In the genomic region with DNA sequence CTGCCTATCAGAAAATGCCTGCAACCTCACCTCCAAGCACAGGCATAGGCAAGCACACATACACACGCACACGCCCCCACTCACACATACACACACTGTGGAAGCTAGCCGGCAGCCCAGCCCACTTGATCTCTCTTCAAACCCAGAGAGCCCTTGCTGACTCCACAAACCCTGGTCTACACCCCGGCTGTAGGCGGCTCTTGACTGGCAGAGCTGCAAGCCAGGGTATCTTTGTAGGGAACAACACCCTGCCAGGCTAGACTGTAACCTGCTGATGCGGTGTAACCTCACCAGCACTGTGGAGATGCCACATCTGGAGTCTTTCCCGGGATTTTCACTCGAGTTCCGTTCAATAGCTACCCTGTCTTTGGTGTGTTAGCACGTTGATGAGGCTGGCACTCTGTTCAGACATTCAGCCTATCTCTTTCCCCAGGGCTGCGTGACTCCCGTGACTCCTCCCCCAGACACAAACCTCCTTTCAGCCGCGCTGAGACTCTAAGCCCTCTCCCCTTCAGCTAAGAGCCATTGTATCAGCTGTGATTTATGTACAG, we compare ENCODE assay signal across 8 mouse cellular contexts.
A peak's percentile ranks its signal among the peaks of the same experiment; 100 is the strongest.
DNase-seq lines count a peak whose midpoint lies in the region; ATAC-seq lines count a peak whose summit lies in the region.

No protein-coding gene starts in this region.

- no peaks in the 10 kb centered on the region for H3K9me3 ChIP-seq in kidney, embryonic 16.5 days (ENCODE audit: low read length)
- no peaks in the 10 kb centered on the region for H3K9me3 ChIP-seq in forebrain, embryonic 12.5 days
- no peaks in the 10 kb centered on the region for H3K9me3 ChIP-seq in hindbrain, embryonic 16.5 days (ENCODE audit: control insufficient read depth, low read length)
- no peaks in the 10 kb centered on the region for H3K9me3 ChIP-seq in limb, embryonic 15.5 days

- H3K36me3 ChIP-seq in kidney, embryonic 16.5 days (ENCODE audit: insufficient read depth, low read length), result no peaks in the 10 kb centered on the region
- no peaks in the 10 kb centered on the region for H3K36me3 ChIP-seq in forebrain, embryonic 12.5 days (replicated peaks)
- no peaks in the 10 kb centered on the region for H3K36me3 ChIP-seq in hindbrain, embryonic 16.5 days (ENCODE audit: control insufficient read depth, insufficient read depth, low read length)
- H3K36me3 ChIP-seq in limb, embryonic 15.5 days, result no peaks in the 10 kb centered on the region

- WGBS in kidney, embryonic 16.5 days, result 16% methylated on average over 14 of the region's 14 CpGs
- 4% methylated on average over 14 of the region's 14 CpGs for WGBS in forebrain, embryonic 12.5 days
- WGBS in hindbrain, embryonic 16.5 days, result 4% methylated on average over 14 of the region's 14 CpGs
- WGBS in limb, embryonic 15.5 days, result 9% methylated on average over 14 of the region's 14 CpGs

- H3K27me3 ChIP-seq in kidney, embryonic 16.5 days (ENCODE audit: insufficient read depth, low read length), result no peaks in the 10 kb centered on the region
- peaks cover 13% of the 10 kb centered on the region for H3K27me3 ChIP-seq in forebrain, embryonic 12.5 days
- H3K27me3 ChIP-seq in hindbrain, embryonic 16.5 days (replicated peaks; ENCODE audit: control insufficient read depth, insufficient read depth, low read length), result no peaks in the 10 kb centered on the region
- H3K27me3 ChIP-seq in limb, embryonic 15.5 days, result 0 out of 2 replicates have a peak, but pooled peaks cover 7% of the 10 kb centered on the region

- no peak overlapping the region for H3K27ac ChIP-seq in kidney, embryonic 16.5 days (ENCODE audit: low read length)
- peak overlapping the region; percentile 93 for H3K27ac ChIP-seq in forebrain, embryonic 12.5 days
- peak overlapping the region; percentile 79 for H3K27ac ChIP-seq in hindbrain, embryonic 16.5 days (ENCODE audit: low read depth, low read length)
- no peak overlapping the region for H3K27ac ChIP-seq in limb, embryonic 15.5 days

- no peak for DNase-seq in kidney, postnatal 25 days
- DNase-seq in right cerebral cortex, postnatal 10 days (ENCODE audit: low spot score in 2 of 2), result peak; percentile 70 to 85
- no peak for DNase-seq in spleen, postnatal 10 days (ENCODE audit: low spot score in 2 of 2)

- peak; percentile 64 for ATAC-seq in kidney, embryonic 16.5 days (ENCODE audit: low FRiP score, low TSS enrichment)
- ATAC-seq in forebrain, embryonic 12.5 days (ENCODE audit: low FRiP score), result peak; percentile 83
- ATAC-seq in hindbrain, embryonic 16.5 days, result peak; percentile 81
- ATAC-seq in limb, embryonic 15.5 days (ENCODE audit: insufficient number of reproducible peaks, low FRiP score, low TSS enrichment, low read depth), result no peak
- ATAC-seq in megakaryocyte, adult 5-6 weeks (ENCODE audit: poor library complexity, severe bottlenecking), result no peak

- peak overlapping the region; percentile 30 for H3K4me3 ChIP-seq in kidney, embryonic 16.5 days (ENCODE audit: low read length)
- H3K4me3 ChIP-seq in forebrain, embryonic 12.5 days (replicated peaks), result peak overlapping the region; percentile 34
- H3K4me3 ChIP-seq in hindbrain, embryonic 16.5 days (ENCODE audit: low read length), result peak overlapping the region; percentile 28
- peak overlapping the region; percentile 22 for H3K4me3 ChIP-seq in limb, embryonic 15.5 days

- peaks cover 30% of the 10 kb centered on the region for H3K4me1 ChIP-seq in kidney, embryonic 16.5 days (ENCODE audit: insufficient read depth, low read length)
- H3K4me1 ChIP-seq in forebrain, embryonic 12.5 days, result peaks cover 76% of the 10 kb centered on the region
- H3K4me1 ChIP-seq in hindbrain, embryonic 16.5 days (ENCODE audit: control insufficient read depth, insufficient read depth, low read depth, low read length), result peaks cover 25% of the 10 kb centered on the region
- H3K4me1 ChIP-seq in limb, embryonic 15.5 days, result peaks cover 33% of the 10 kb centered on the region

- H3K9ac ChIP-seq in kidney, embryonic 16.5 days (replicated peaks; ENCODE audit: low read length), result peak overlapping the region; percentile 49
- H3K9ac ChIP-seq in forebrain, embryonic 12.5 days, result peak overlapping the region; percentile 55
- H3K9ac ChIP-seq in hindbrain, embryonic 16.5 days (ENCODE audit: low read depth, low read length), result peak overlapping the region; percentile 63
- no peak overlapping the region for H3K9ac ChIP-seq in limb, embryonic 15.5 days

- peak overlapping the region; percentile 41 for H3K4me2 ChIP-seq in kidney, embryonic 16.5 days (replicated peaks; ENCODE audit: low read depth, low read length)
- peak overlapping the region; percentile 54 for H3K4me2 ChIP-seq in forebrain, embryonic 12.5 days
- H3K4me2 ChIP-seq in hindbrain, embryonic 16.5 days (ENCODE audit: low read length), result peak overlapping the region; percentile 53
- H3K4me2 ChIP-seq in limb, embryonic 15.5 days, result peak overlapping the region; percentile 44

Comparison
In these comparisons a context has a peak if more than half of its experiments do, and no peak if none do; other contexts are left out.
1. ATAC-seq: peak in kidney, embryonic 16.5 days (single experiment), forebrain, embryonic 12.5 days (single experiment) and hindbrain, embryonic 16.5 days (single experiment); none in limb, embryonic 15.5 days (single experiment) and megakaryocyte, adult 5-6 weeks (single experiment).
2. H3K27ac ChIP-seq: peak in forebrain, embryonic 12.5 days (single experiment) and hindbrain, embryonic 16.5 days (single experiment); none in kidney, embryonic 16.5 days (single experiment) and limb, embryonic 15.5 days (single experiment).
3. DNase-seq: peak in right cerebral cortex, postnatal 10 days (2 of 2); none in kidney, postnatal 25 days (0 of 2) and spleen, postnatal 10 days (0 of 2).
4. Peak in every context shown above with its lines, with median percentiles within 50 percentile points of each other: H3K4me2 ChIP-seq and H3K4me3 ChIP-seq.